Mouse (Mus musculus): ENCODE measurements at regions not wholly inside any gene's neighbourhood (a gene's known extent, or its start where the extent isn't known, plus 50 kb on each side); places are given as distances from the start of the nearest gene placed in this dataset.

DNA sequence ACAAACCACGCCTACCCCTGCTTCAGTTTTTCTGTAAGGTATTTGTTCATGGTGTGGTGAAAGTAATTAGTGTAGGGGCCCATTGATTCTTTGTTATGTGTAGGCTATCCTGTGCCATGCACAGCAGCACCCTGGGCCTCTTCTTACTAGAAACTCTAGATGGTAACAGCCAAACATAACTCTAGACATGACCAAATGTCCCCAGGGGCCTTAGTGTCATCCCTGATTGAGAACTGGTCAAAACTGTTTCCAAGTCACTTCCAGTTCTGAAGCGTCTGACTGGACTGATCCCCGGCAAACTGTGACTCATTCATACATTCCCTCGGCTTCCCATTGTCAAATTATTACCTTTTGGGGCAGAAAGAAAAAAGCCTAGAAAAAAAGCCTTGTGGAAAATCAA, 174.7 kb downstream of the Clic5 start:
- peaks cover 27% of the 10 kb centered on the region for H3K27me3 ChIP-seq (replicated peaks)
- in situ Hi-C loops (cut with MboI; ENCODE audit: low pct_ligation_motif_present, low pct_unique_long_range_greater_than_20kb, low sequenced_read_pairs) (no loop called here), dilution Hi-C loops (cut with MboI; ENCODE audit: extremely low pct_ligation_motif_present, extremely low pct_unique_long_range_greater_than_20kb, low sequenced_read_pairs) (no loop called here)
- H3K4me1 ChIP-seq (ENCODE audit: control insufficient read depth in 1 of 2, insufficient read depth in 2 of 2) = peaks cover 17 to 37% of the 10 kb centered on the region in 2 experiments
- H3K4me3 ChIP-seq (replicated peaks in 1 of 3; ENCODE audit: low read depth in 2 of 3, low read length in 2 of 3, poor library complexity in 1 of 3) = no peak overlapping the region
- peak; percentile 63 for DNase-seq (ENCODE audit: extremely low read depth)
- peak; percentile 39 for TF ChIP-seq ETS1 (conservative IDR thresholded peaks at IDR 0.05; ENCODE audit: low read depth, low read length)
- TF ChIP-seq CHD2 (IDR thresholded peaks at IDR 0.05; ENCODE audit: low read length) = 0 out of 2 replicates have a peak, but pooled peaks have one; percentile 23
- no peak for TF ChIP-seq SMC3 (IDR thresholded peaks at IDR 0.05; ENCODE audit: low read depth, low read length)
- no peak for TF ChIP-seq MEF2A (IDR thresholded peaks at IDR 0.05; ENCODE audit: borderline replicate concordance, low read depth, low read length)
- TF ChIP-seq MAX (IDR thresholded peaks at IDR 0.05; ENCODE audit: low read length) = peak; percentile 53; the same call in 1 of the 2 replicates
- peak; percentile 38; the same call in 1 of the 2 replicates for TF ChIP-seq BHLHE40 (IDR thresholded peaks at IDR 0.05; ENCODE audit: low read depth, low read length)
- TF ChIP-seq SIN3A (IDR thresholded peaks at IDR 0.05; ENCODE audit: low read length) = 0 out of 2 replicates have a peak, but pooled peaks have one; percentile 34
- no peak for TF ChIP-seq NRF1 (IDR thresholded peaks at IDR 0.05; ENCODE audit: low read depth, low read length)
- TF ChIP-seq IRF4 (IDR thresholded peaks at IDR 0.05; ENCODE audit: low read depth, low read length) = peak; percentile 52
- no peak for TF ChIP-seq CTCF (conservative IDR thresholded peaks at IDR 0.05 in 1 of 2, IDR thresholded peaks at IDR 0.05 in 1 of 2; ENCODE audit: low read depth in 2 of 2, low read length in 2 of 2)
- TF ChIP-seq EP300 (IDR thresholded peaks at IDR 0.05; ENCODE audit: low read length) = peak; percentile 71
- no peak for TF ChIP-seq RAD21 (IDR thresholded peaks at IDR 0.05; ENCODE audit: low read depth, low read length)
- no peaks in the 10 kb centered on the region for H3K9me3 ChIP-seq (replicated peaks; ENCODE audit: low read length)
- no peak overlapping the region for H3K27ac ChIP-seq (ENCODE audit: insufficient read depth, low read depth)
- H3K36me3 ChIP-seq (replicated peaks in 1 of 2; ENCODE audit: control insufficient read depth in 1 of 2, insufficient read depth in 1 of 2, low read length in 1 of 2) = no peaks in the 10 kb centered on the region
- no peaks in the 10 kb centered on the region for H3K79me2 ChIP-seq (replicated peaks; ENCODE audit: control insufficient read depth, extremely low read depth, insufficient read depth, poor library complexity, severe bottlenecking)
- no peak overlapping the region for H3K9ac ChIP-seq (ENCODE audit: insufficient read depth, low read depth)
- H3K4me2 ChIP-seq (ENCODE audit: insufficient read depth, low read depth, poor library complexity, severe bottlenecking) = peak overlapping the region; percentile 51; the same call in 1 of the 2 replicates

DNA sequence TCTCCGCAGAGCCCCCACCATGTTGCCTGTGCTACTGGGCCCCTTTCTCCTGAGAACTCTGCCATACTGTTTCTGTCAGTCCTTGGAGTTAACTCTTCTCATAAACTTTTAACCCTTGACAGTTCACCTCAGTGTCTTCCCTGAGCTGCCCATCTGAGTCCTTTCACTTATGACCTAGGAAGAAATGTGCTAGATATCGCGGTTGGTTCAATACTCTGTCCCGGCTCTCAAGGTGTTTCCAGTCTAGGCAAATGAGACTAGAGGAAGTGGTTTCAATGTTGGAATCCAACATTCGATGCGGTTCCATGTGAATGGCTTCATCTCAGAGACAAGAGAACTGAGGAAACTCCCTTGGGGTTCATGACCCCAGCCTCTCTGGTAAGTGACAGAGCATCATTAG, 176.1 kb downstream of the Clic5 start:
- 0 out of 2 replicates have a peak, but pooled peaks have one; percentile 15 for TF ChIP-seq HCFC1 (IDR thresholded peaks at IDR 0.05; ENCODE audit: low read depth, low read length)
- peak; percentile 80 for TF ChIP-seq EP300 (IDR thresholded peaks at IDR 0.05; ENCODE audit: low read length)
- 0 out of 2 replicates have a peak, but pooled peaks have one; percentile 31 for TF ChIP-seq MAFK (IDR thresholded peaks at IDR 0.05; ENCODE audit: insufficient replicate concordance, low read length)
- 0 out of 2 replicates have a peak, but pooled peaks have one; percentile 26 for TF ChIP-seq CHD2 (IDR thresholded peaks at IDR 0.05; ENCODE audit: low read length)
- peak; percentile 28; the same call in 1 of the 2 replicates for TF ChIP-seq TCF12 (IDR thresholded peaks at IDR 0.05; ENCODE audit: low read depth, low read length)
- no peak for TF ChIP-seq NRF1 (IDR thresholded peaks at IDR 0.05; ENCODE audit: low read depth, low read length)
- no peak for TF ChIP-seq CHD1 (IDR thresholded peaks at IDR 0.05; ENCODE audit: low read depth, low read length)
- peak; percentile 28; the same call in 1 of the 2 replicates for TF ChIP-seq IRF4 (IDR thresholded peaks at IDR 0.05; ENCODE audit: low read depth, low read length)
- TF ChIP-seq BHLHE40 (IDR thresholded peaks at IDR 0.05; ENCODE audit: low read depth, low read length) = peak; percentile 60
- TF ChIP-seq MAX (IDR thresholded peaks at IDR 0.05; ENCODE audit: low read length) = 0 out of 2 replicates have a peak, but pooled peaks have one; percentile 39
- peak; percentile 54; the same call in 1 of the 2 replicates for TF ChIP-seq MEF2A (IDR thresholded peaks at IDR 0.05; ENCODE audit: borderline replicate concordance, low read depth, low read length)
- no peak for TF ChIP-seq RAD21 (IDR thresholded peaks at IDR 0.05; ENCODE audit: low read depth, low read length)
- TF ChIP-seq ZNF384 (IDR thresholded peaks at IDR 0.05; ENCODE audit: low read depth, low read length) = no peak
- H3K4me1 ChIP-seq (ENCODE audit: control insufficient read depth in 1 of 2, insufficient read depth in 2 of 2) = peaks cover 17 to 37% of the 10 kb centered on the region in 2 experiments
- no peak overlapping the region for H3K4me2 ChIP-seq (ENCODE audit: insufficient read depth, low read depth, poor library complexity, severe bottlenecking)
- H3K9ac ChIP-seq (ENCODE audit: insufficient read depth, low read depth) = no peak overlapping the region
- in situ Hi-C loops (cut with MboI; ENCODE audit: low pct_ligation_motif_present, low pct_unique_long_range_greater_than_20kb, low sequenced_read_pairs) (no loop called here), dilution Hi-C loops (cut with MboI; ENCODE audit: extremely low pct_ligation_motif_present, extremely low pct_unique_long_range_greater_than_20kb, low sequenced_read_pairs) (no loop called here)
- DNase-seq (ENCODE audit: extremely low read depth) = peak; percentile 87
- no peak overlapping the region for H3K4me3 ChIP-seq (replicated peaks in 1 of 3; ENCODE audit: low read depth in 2 of 3, low read length in 2 of 3, poor library complexity in 1 of 3)
- no peak overlapping the region for H3K27ac ChIP-seq (ENCODE audit: insufficient read depth, low read depth)
- no peaks in the 10 kb centered on the region for H3K79me2 ChIP-seq (replicated peaks; ENCODE audit: control insufficient read depth, extremely low read depth, insufficient read depth, poor library complexity, severe bottlenecking)
- H3K36me3 ChIP-seq (replicated peaks in 1 of 2; ENCODE audit: control insufficient read depth in 1 of 2, insufficient read depth in 1 of 2, low read length in 1 of 2) = no peaks in the 10 kb centered on the region
- H3K27me3 ChIP-seq (replicated peaks) = peaks cover 19% of the 10 kb centered on the region
- H3K9me3 ChIP-seq (replicated peaks; ENCODE audit: low read length) = no peaks in the 10 kb centered on the region
